Mouse (Mus musculus) cerebellum, adult (tissue): ENCODE measurements around the gene Nudt2.
"Not testable (repeated sequence)": the region's sequence is repeated elsewhere in the genome, so short reads cannot be mapped to it uniquely, and the experiment has no call there.

Experiments used
- ATAC-seq: cut with Nextera tagmentation; 2 replicates; pipeline ENCODE4 v1.9.2; 2017; ENCODE audit warnings: mild to moderate bottlenecking, moderate library complexity, mixed read lengths; ENCODE audit not compliant: insufficient number of reproducible peaks, low FRiP score, low TSS enrichment

The Nudt2 gene

DNA sequence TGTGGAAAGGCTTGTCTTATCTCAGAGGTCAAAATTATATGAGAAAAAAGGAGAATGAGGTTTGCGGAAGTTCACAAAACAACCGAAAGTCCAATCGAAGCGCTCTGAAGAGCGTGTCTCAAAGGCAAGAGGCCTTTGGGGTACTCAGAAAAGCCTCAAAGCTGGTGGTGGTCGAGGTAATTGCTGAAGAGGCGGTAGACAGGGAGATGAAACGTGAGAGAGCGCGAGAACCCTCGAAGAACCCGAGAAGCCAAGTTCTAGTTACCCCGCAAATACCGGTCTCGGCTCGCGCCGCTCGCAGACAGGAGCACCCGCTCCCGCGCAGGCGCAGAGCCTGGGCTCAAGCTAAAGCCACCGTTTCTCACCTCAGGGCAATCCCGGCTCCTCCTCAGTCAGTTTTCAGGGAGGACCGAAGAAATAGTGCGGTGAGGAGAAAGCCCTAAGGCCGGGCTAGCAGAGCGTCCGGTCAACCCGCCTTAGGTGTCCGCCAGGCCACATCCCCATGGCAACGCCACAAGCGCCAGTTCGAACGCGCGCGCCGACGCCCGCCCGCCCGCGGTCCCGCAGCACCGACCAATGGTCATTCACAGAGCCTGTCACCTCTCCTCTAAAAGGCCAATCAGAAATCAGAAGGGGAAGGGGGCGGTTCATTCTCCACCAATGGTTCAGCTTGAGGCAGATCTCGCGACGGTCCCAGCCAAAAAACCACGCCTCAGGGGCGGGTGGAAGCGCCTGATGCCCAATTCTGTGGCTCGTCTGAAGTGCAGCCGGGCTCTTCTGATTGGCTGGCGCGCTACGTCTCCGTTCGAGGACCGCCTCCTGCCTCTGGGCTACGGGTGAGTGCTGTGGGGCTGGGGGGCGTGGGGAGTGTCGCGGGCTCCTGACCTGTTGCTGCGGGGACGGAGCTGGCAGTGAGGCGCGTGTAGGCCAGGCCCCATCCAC, at the start of gene Nudt2, which contains the start of gene Kif24:
TSS of gene Nudt2 (plus strand) at position 807 of the 942 bp plus-strand sequence.
TSS of gene Kif24 (minus strand) at position 543 of the 942 bp plus-strand sequence.
- ATAC-seq = peak; percentile 99

DNA sequence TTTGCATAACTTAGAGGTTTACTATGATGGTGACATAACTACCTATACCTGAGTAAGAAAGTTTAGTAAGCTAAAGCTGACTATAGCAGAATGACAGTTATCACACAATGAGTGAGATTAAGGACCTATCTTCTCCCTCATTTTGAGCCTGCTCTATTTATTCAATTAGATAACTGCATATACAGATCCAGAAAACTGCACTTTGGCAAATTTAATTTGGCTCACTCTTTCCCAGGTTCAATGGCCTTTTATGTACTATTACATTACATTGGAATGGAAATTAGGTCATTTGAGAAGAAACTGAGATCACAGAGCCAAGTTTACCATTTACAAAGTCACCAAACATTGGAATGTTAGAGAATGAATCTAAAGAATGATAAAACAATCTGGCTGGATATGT, 48.0 kb upstream of the Nudt2 start:
- no peak for ATAC-seq

DNA sequence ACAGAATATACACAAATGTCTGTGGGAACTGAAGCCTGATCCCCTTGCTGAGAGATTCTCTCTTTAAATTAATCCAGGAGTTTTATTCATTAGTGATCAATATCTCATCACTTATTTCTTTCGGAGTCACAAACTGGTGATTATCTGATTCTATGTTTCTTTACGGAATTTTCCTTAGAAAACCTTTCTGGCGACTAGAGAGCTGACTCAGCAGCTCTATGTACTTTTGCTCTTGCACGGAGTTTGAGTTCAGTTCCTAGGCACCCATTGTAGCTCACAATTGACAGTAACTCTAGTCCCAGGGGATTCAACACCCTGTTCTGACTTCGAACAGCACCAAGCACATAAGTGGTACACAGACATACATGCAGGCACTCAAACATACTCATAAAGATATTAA, 26.0 kb upstream of the Nudt2 start:
- ATAC-seq = no peak

DNA sequence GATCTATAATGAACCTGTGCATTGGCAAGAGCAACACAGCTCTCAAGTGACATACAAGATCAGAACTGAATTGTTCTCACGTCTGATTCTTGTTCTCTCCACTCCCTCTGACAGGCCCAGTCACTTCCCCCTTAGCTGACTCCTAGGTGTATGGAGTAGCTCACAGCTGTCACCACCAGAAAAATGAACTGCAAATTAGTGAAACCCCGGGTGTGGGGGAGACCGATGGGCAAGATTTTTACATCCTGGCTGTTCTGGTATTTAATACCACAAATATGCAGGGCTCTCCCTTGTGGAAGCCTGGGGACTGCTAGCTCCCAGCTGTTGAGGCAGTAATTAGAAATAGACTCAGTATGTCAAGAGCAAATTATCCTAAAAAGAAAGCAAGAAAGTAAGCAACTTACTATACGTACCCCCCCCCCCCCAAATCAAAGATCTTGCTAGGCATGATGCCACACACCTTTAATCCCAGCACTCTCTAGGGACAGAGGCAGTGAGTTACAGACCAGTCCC, 22.1 kb upstream of the Nudt2 start:
- ATAC-seq = no peak

DNA sequence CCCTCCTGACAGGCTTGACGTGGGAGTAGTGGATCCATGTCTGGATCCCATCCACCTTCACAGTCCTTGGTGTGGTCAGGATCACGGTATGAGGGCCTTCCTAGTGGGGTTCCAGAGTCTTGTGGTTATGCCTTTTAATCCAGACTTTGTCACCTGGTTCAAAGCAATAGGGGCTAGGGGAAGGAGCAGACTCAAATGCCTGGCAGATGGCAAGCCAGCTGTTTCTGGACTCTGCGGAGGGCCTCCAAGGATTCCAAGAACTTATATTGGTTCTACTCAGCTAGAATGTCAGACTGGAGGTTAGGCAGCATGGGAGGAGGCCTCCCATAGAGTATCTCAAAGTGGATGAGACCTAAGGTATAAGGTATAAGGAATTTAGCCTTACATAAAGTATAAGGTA, 17.4 kb upstream of the Nudt2 start:
- ATAC-seq = no peak

DNA sequence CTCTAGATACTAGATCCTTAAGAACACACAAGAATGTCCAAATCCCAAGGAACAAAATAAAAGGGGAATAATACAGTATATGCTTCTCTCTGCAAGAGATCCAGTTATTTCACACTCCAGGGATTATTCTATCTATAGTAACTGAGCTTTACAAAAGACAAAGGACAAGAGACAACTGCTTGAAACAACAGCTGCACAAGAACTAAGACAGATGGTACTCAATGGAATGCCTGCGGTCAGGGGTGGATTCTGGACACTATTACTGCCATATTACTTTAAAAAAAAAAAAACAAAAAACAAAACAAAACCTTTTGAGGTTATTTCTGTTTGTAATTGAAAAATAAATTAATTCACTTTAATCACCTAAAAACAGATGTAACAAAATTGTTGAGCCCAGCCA, 4.3 kb upstream of the Nudt2 start:
- ATAC-seq = no peak

DNA sequence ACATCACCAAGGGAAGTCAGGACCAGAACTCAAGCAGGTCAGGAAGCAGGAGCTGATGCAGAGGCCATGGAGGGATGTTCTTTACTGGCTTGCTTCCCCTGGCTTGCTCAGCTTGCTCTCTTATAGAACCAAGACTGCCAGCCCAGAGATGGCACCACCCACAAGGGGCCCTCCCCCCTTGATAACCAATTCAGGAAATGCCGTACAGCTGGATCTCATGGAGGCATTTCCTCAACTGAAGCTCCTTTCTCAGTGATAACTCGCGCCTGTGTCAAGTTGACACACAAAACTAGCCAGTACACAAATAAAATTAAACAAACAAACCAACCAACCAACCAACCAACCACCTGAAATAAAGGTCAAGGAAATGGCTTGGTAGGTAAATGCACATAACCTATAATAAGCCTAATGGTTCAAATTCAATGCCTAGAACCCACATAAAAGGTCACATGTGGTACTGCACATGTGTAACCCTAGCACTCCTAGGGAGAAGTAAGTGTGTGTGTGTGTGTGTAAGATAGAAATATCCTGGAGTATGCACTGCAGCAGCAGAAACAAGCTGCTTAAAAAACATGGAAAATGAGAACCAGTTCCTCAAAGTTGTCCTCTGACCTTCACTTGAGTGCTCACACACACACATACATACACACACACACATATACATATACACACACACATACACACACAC, 1.8 kb upstream of the Nudt2 start:
- not testable (repeated sequence) for ATAC-seq

DNA sequence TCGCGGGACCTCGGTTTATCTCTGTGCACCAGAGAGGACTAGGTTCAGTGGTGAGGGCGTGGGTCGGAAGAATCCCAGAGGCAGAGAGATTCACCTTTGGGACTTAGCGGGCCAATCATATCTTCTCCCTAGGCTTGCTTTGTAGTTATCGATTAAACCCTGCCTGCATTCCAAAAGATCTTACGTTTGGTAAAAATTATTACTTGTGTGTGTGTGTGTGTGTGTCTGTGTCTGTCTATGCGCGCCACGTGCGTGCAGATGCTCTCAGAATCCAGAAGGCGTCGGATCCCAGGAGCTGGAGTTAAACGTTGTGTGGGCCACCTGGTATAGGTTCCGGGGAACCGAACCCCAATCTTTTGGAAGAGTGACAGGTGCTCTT, 325 bp downstream of the Nudt2 start:
- no peak for ATAC-seq

DNA sequence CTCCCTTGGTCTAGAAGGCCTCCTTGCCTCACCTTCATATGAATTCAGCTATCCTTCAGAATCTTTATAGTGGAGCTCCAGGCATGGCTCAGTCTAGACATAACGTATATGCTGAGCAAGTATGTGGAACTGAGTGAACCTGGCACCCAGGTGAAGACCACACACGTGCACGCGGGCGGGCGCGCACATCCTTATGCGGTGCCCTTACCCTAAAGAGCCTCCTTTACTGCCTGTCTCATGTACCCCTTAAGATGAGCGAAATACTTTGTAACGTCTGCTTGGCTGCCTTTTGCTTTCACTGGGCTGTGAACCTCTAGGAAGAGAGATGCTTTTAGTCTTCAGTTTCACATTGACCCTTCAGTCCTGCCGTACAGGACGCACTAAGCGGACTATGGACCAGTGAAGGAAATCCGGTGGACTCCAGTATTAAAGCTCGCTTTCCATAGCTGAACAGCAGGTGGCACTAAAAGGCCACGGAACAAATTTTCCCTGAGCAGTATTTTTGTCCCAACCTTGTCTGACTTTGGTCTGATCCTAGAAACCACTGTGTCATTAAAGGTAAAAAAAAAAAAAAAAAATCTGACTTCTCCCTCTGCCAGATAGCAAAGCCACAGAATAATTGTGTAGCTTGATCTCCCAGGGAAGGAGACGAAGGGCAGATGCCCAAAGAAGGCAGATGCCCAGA, 3.6 kb downstream of the Nudt2 start:
- ATAC-seq = no peak

DNA sequence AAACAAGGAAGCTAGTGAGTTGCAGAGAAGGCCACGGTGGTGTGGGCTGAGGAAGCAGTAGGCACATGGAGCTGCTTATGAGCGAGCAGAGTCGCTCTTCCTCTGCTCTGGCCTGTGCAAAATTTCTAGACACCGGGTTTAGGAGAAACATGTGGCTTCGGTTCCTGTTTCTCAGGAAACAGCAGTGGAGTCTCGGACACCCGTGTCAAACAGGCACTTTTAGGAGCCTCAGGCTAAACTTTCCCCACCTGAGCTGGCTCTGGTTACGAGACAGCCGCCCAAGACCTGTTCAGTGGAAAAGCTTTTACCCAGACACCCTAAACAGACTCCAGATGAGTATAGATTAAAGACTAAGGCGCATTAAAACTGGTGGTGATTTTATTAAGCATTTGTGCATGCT, 4.2 kb downstream of the Nudt2 start:
- no peak for ATAC-seq

DNA sequence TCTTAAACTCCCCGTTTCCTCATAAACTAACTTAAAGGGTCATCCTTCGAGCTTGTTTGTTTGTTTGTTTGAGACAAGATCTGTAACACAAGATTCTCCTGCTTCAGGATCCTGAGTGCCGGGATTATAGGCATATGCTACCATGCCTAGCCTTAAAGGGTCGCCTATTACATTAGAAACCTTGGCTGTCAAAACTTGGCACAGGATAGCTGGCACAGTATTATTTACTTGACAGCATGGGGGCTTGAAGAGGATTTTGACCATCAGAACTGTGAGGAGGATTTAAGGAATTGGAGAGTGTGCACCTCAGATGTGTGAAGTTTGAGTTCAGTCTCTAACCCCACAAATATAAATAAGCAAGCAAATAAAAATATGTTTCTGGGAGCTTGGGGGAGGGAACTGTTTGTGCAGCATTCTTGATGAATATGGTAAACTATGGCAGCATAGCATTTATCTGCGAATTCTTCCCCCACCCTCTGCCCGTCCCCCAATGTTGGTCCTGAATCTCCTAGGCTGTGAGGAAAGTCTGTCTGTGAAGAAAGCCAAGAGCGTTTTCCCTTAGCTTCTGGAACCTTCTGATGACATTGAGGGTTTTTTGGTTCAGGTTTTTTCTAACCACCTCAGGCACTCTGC, 5.2 kb downstream of the Nudt2 start:
- no peak for ATAC-seq

DNA sequence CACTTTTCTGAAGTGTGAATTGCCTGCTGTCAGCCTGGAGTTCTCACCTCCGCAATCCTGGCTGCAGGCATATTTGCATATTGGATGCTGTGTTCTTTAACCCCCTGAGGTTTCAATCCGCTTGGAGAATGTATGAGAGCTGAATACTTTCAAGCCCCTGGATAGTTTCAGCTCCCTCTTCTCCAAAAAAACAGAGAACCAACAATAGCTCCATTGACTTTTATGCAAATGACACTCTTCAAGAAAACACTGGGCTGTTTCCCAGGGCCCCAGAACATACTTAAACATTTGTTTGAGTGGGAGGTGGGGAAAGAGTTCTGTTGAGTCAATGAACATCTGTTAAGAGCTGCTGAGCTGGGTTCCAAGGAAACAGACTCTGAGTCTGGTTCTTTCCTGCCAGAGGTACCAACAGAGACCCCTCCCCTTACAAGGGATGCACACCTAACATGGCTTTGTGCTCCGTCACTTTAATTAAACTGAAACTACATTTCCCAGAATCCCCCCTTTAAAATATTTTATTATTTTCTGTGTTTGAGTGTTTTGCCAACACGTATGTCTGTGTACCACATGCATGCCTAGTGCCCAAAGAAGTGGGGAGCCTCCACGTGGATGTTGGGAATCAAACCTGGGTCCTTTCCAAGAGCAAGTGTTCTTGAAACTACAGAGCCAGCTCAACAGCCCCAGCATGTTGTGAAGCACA, 5.9 kb downstream of the Nudt2 start:
- no peak for ATAC-seq

DNA sequence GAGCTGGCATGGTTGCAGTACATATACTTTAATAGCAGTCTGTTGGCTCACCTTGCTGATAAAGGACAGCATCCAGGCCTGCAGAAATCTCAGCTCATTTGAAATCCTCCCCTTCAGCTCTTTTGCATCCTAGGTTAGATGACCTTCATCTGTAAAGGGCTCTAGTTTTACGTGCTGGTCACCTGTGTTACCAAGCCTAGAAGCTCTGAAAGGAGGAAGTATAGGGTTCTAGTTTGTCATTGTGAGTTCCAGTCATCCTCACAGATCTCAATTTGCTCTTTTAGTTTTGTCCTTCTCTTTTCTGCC, 6.4 kb downstream of the Nudt2 start:
- ATAC-seq = no peak

DNA sequence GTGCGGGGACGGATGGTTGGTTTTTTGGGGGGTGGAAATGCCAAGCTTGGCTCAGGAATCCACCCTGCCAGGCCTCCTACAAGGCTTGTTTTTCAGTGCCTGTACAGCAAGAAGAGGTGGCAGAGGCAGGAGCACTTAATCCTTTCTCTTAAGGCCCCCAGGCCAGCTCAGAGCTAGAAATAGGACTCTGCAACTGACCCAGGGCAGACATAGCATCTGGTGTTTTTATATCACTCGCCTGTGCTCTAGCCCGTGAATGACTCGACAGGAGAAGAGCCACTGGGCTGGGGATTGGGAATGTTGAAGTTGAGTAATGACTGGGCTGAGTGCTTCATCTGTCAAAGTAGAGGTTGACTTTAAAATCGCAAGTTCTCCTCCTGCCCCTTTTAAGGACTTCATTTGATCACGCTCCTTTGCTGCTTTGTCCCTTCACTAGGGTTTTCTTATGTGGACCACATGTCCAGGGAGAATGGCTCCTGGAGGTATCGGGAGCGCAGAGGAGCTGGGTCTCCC, 12.8 kb downstream of the Nudt2 start:
- ATAC-seq = no peak

DNA sequence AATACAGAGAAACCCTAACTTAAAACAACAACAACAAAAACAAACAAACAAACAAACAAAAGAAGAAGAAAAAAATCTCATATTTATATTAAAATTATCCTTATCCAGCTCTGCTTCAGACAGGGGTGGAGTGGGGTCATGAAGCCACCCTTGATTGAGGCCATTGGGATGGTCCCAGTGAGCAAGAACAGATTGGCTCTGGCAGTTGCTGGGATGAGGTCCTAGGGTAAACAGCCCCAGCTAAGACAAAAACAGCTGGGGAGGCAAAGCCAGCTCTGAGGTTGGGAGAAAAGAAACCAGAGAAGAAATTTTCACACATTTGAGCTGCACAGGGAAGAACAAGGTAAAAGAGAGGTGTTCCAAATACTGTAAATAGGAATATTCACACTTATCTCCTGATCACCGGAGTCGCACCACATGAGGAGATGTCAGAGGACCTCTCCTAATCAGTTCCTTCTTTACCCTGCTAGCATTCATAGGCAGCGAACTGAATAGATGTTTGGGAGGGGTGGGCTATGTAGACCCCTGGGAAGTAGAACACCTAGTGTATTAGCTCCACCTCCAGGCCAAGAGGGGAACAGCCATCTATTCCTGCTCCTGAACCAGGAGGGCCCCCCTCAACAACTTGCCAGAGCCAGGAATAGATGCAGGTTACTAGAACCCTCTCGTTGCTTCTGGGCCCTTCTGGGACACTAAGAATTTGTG, 14.0 kb downstream of the Nudt2 start:
- ATAC-seq = no peak

DNA sequence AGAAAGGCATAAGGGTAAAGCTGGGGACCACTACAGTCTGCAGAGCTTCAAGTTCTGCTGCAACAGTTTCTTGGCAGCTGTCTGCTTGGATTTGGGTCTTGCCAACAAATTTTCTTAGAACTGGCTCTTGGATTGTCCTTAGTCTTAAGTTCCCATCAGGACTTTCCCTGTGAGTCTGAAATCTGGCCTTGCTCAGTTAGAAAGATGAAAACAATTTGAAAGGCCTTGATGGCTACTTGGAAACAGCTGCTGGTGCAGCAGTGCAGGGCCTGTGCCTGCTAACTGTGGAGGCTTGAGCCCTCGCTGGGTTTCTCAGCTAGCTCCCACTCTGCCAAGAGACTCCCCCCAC, 14.5 kb downstream of the Nudt2 start:
- no peak for ATAC-seq

DNA sequence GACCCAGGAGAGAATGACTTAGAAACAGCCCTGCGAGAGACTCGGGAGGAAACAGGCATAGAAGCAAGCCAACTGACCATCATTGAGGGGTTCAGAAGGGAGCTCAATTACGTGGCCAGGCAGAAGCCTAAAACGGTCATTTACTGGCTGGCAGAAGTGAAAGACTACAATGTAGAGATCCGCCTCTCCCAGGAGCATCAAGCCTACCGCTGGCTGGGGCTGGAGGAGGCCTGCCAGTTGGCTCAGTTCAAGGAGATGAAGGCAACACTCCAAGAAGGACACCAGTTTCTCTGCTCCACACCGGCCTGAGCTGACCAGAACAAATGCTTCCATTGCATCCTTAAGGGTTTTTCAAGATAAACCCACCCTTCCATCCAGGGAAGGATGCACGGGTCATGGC, 15.3 kb downstream of the Nudt2 start:
- ATAC-seq = no peak

DNA sequence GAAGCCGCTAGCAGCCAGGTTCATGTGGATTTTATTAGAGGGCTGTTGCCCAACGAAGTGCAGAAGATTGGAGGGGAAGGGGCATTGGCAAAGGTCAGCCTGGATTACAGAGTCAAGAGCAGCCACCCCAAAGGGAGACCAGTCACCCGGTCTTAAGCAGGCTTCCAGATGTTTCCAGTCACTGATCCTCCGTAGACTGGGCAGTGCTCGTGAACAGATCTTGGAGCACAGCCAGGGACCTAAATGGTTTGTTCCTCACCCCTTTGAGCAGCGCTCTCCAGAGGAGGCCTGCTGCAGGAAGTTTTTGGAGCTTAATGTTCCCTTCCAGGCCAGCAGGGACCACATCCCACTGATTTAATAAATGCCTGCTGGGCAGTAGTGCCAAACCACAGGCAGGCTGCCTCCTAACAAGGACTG, 16.7 kb downstream of the Nudt2 start:
- no peak for ATAC-seq

DNA sequence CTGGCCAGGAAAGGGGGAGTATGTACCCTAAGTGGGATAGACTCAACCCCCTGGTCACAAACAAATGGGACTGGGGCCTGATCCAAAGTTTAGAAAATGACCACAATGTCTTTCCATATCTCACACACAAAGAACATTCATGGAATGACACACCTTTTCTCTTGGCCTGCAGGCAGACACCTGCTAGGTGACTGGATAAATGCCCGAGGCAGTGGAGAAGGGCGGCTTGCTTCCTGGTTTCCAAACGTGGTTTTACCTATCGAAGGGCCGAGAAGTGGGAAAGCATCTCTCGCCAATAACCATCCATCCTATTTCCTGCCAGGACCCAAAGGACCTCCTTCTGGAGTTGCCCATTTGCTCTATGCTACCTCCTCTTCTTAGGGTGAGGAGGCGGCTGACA, 28.0 kb downstream of the Nudt2 start:
- no peak for ATAC-seq
